Mouse (Mus musculus) forebrain, embryonic 15.5 days (tissue): Measurements from ENCODE around the gene Cacna2d1. TPM values are rescaled to one million over a fixed set of nuclear protein-coding genes. Genes with fewer than 3 reads are reported as not detected.

Source experiments
- ATAC-seq: fragments of 200-750 bp; cut with Nextera tagmentation; replicated peaks from 2 replicates; pipeline ENCODE4 v1.8.0; 2017; ENCODE audit warnings: mild to moderate bottlenecking, moderate TSS enrichment, moderate library complexity
- H3K27ac ChIP-seq: fragments of 300-500 bp; sonication (generic); replicated peaks from 2 replicates; pipeline ENCODE4 v1.5.1; 2015; ENCODE audit warnings: mild to moderate bottlenecking, inconsistent platforms
- H3K27me3 ChIP-seq: fragments of 300-500 bp; sonication (generic); 2 replicates; pipeline ENCODE4 v1.6.1; 2015; ENCODE audit warnings: inconsistent platforms
- H3K36me3 ChIP-seq: fragments of 300-500 bp; sonication (generic); 2 replicates; pipeline ENCODE4 v1.6.1; 2015; ENCODE audit warnings: mild to moderate bottlenecking, inconsistent platforms
- H3K4me1 ChIP-seq: fragments of 300-500 bp; sonication (generic); 2 replicates; pipeline ENCODE4 v1.6.1; 2015; ENCODE audit warnings: inconsistent platforms
- H3K4me2 ChIP-seq: fragments of 300-500 bp; sonication (generic); replicated peaks from 2 replicates; pipeline ENCODE4 v1.6.1; 2015; ENCODE audit warnings: mild to moderate bottlenecking, inconsistent platforms
- H3K4me3 ChIP-seq: fragments of 300-500 bp; sonication (generic); 2 replicates; pipeline ENCODE4 v1.5.1; 2015; ENCODE audit warnings: mild to moderate bottlenecking, inconsistent platforms
- H3K9ac ChIP-seq: fragments of 300-500 bp; sonication (generic); replicated peaks from 2 replicates; pipeline ENCODE4 v1.6.1; 2015; ENCODE audit warnings: mild to moderate bottlenecking, inconsistent platforms
- H3K9me3 ChIP-seq: fragments of 300-500 bp; sonication (generic); 2 replicates; pipeline ENCODE4 v1.6.1; 2016; ENCODE audit warnings: inconsistent platforms
- WGBS: fragments of 180-500 bp; shearing (Covaris S2); methylation state at CpG from one replicate; pipeline ENCODE4 v1.1.7; 2015; ENCODE audit warnings: mixed read lengths; 5-methylcytosine and 5-hydroxymethylcytosine counted together
- polyA plus RNA-seq: library from polyadenylated mRNA; unstranded; fragments of >200 nt; fragmentation: Nextera tagmentation; extraction: Ambion mirVana; gene quantifications from 2 replicates; pipeline ENCODE4 v1.2.1, GENCODE M21; 2015

Cacna2d1 gene
- polyA plus RNA-seq, 1 experiment from 2014 or later: 41.1 TPM

DNA sequence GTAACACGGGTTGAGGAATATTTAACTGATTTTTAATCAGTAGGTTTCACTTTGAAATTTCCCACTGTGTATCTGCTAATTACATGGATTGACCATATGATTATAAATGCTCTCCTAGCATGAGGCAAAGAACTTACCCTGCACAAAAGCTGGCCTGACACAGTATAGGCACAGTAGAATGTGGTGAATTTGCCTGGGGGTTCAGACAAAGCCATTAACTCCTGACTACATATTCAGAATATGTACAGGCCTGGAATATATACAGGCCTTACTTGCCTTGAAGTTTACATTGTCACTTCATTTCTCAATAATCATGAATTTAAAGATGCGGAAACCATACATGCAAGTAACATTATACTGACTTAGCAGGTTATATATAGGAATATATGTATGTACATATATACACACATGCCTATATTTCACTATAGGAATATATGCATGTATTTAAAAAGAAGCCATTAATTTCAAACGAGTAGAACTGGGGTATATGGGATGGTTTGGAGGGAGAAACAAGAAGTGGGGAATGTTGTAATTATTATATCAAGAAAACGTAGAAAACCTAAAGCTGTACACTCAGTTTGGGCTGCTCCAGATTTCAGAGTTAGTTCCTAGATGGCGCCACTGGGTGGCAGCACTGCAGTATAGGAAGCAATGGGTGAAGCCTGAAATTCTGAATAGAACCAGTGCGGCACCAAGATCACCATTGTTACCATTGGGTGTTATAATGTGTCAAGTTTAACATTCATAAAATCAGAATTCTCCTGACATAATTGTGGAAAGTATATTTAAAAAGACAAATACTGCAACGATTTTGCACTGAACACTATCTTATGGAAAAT lies 374.9 kb downstream of the Cacna2d1 start:
- Histone ChIP-seq H3K9ac (no peak overlapping the region), H3K4me1 (no peaks in the 10 kb centered on the region), H3K9me3 (no peaks in the 10 kb centered on the region), H3K4me2 (no peak overlapping the region), H3K36me3 (no peaks in the 10 kb centered on the region), H3K27me3 (no peaks in the 10 kb centered on the region), H3K4me3 (no peak overlapping the region), H3K27ac (no peak overlapping the region)
- ATAC-seq: peak; percentile 75
- 42% methylated on average over 7 of the region's 7 CpGs for WGBS

DNA sequence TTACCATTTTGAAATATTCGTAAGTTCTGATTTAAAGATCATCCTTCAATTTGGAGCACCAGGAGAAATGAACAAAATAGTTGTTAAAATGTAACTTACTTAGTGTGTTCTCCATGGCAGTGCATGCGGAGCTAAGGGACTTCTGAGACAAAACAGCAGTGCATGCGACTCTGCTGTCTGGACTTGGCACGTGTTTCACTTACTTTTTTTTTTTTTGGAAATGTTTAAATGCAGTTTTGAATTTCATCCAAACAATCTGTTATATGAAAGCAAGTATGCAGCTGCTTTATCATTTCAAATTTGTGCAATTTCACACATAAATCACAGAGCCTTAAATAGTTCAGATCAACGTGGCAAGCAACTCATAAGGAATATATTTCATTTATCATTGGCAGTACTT lies 379.8 kb downstream of the Cacna2d1 start:
- no peak overlapping the region for H3K9ac ChIP-seq
- 63% methylated on average over 5 of the region's 5 CpGs for WGBS
- no peak overlapping the region for H3K4me3 ChIP-seq
- ATAC-seq: peak; percentile 60; the same call in 1 of the 2 replicates
- H3K27me3 ChIP-seq: no peaks in the 10 kb centered on the region
- H3K4me2 ChIP-seq: no peak overlapping the region
- peaks cover 3% of the 10 kb centered on the region; the same call in 1 of the 2 replicates for H3K36me3 ChIP-seq
- H3K9me3 ChIP-seq: no peaks in the 10 kb centered on the region
- no peak overlapping the region for H3K27ac ChIP-seq
- H3K4me1 ChIP-seq: no peaks in the 10 kb centered on the region

DNA sequence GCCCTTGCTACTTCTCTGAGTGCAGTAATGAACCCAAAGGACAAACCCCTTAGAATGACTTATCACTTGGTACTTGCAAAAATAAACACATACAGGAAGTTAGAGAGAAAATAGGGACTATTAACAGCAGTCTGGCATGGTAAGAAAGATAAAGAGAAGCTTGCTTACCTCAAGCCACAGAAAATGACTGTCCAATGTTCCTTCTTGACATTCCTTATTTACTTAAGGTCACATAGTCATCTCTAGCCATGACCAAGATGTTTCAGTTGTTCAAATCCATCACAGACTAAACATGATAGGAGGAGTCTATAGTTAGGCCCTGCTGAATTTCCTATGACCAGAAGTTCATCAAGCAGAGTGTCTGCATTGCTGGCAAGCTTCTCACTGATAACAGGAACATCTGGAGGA lies 381.5 kb downstream of the Cacna2d1 start:
- no peak for ATAC-seq
- H3K36me3 ChIP-seq: peaks cover 9% of the 10 kb centered on the region; the same call in 1 of the 2 replicates
- H3K27ac ChIP-seq: no peak overlapping the region
- no peaks in the 10 kb centered on the region for H3K27me3 ChIP-seq
- no peak overlapping the region for H3K9ac ChIP-seq
- H3K4me2 ChIP-seq: no peak overlapping the region
- H3K4me3 ChIP-seq: no peak overlapping the region
- no peaks in the 10 kb centered on the region for H3K9me3 ChIP-seq
- no peaks in the 10 kb centered on the region for H3K4me1 ChIP-seq

DNA sequence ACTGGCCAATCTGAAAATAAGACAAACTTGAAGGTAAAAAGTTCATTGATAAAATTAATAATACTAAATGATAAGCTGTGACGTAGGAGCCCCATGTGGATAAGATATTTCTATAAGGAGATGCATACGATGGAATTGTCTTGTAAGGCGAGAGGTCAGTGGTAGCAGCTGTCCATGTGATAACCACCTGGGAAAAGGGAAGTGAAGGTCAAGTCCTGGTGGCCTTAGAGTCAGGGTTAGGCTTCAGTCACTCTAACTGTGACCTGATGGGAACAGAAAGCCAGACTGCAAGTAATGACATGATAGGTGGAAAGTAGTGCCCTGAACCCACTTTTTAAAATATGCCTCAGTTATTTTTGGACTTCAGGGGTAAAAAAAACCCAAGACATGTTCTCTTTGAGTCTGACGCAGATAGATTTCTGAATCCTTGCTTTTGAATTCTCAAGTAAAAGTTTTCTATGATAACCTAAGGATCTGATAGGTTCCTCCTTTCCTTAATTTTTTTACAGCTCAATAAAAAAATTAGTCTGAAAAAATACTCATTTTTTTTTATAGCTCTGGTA lies 383.3 kb downstream of the Cacna2d1 start:
- 92% methylated on average over 4 of the region's 4 CpGs for WGBS
- no peaks in the 10 kb centered on the region for H3K4me1 ChIP-seq
- no peak overlapping the region for H3K4me3 ChIP-seq
- H3K36me3 ChIP-seq: peaks cover 11% of the 10 kb centered on the region
- no peak overlapping the region for H3K27ac ChIP-seq
- H3K9ac ChIP-seq: no peak overlapping the region
- ATAC-seq: no peak
- H3K4me2 ChIP-seq: no peak overlapping the region
- H3K27me3 ChIP-seq: no peaks in the 10 kb centered on the region
- H3K9me3 ChIP-seq: no peaks in the 10 kb centered on the region

DNA sequence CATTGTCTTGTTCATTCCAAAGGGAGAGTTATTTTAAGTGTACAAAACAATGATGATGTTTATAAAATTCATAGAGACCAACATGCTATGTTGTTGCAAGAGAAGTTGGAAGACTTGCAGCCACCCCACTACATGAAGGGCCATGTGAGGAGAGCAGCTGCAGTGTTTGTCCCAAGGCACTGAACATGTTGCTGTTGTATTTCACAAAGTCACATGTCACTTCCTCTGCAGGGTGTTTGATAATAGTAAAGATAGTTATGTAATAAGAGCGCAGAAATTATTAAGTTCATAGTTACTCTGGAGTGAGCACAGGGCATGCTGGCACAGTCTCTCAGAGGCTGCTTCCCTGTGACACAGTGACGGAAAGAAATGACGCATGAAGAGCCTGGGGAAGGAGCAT lies 392.1 kb downstream of the Cacna2d1 start:
- H3K4me1 ChIP-seq: no peaks in the 10 kb centered on the region
- no peak overlapping the region for H3K27ac ChIP-seq
- H3K36me3 ChIP-seq: peaks cover 2% of the 10 kb centered on the region; the same call in 1 of the 2 replicates
- H3K27me3 ChIP-seq: no peaks in the 10 kb centered on the region
- H3K4me2 ChIP-seq: no peak overlapping the region
- ATAC-seq: no peak
- 86% methylated on average over 3 of the region's 3 CpGs for WGBS
- no peak overlapping the region for H3K4me3 ChIP-seq
- H3K9ac ChIP-seq: no peak overlapping the region
- H3K9me3 ChIP-seq: no peaks in the 10 kb centered on the region

DNA sequence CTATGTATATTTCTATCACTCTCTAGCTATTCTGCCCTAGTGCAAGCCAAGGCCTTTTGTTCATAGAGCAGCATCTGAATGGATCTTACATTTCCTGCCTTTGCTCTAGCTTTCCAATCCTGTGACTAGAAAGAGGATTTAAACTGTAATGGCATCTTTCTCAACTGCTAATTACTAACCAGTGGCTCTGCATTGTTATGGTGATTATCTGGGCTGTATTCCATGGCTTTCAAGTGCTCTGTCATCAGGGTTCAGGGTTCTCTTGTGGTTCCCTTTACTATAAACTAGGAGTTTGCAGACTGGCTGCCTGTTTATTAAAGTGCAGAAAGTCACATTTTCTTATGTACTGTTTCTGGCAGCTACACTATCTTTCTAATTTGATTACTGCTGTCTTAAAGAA lies 410.9 kb downstream of the Cacna2d1 start:
- H3K4me2 ChIP-seq: no peak overlapping the region
- no peaks in the 10 kb centered on the region for H3K27me3 ChIP-seq
- peak; percentile 81 for ATAC-seq

DNA sequence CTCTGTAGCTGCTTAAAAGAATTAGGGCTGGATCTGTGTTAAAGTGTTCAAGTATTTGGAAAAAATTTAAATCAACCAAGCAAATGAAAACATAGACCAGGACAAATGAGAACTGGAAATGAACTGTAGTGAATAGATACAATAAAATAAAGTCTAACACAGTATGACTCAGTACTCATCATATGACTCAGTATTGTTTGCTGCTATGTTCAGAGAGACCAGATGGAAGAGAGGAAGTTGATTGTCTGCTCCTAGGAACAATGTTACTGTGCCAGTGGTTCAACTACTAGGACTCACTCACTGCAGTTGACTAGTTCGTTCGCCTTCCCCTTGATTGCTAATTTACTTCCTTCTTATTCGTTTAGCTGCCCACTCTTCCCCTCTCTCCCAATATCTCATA lies 421.3 kb downstream of the Cacna2d1 start:
- 85% methylated on average over 3 of the region's 3 CpGs for WGBS

More for the DNA sequence above, 410.9 kb downstream of the Cacna2d1 start:
- H3K9ac ChIP-seq: no peak overlapping the region
- no peak overlapping the region for H3K27ac ChIP-seq
- H3K9me3 ChIP-seq: no peaks in the 10 kb centered on the region
- H3K4me1 ChIP-seq: 0 out of 2 replicates have a peak, but pooled peaks cover 2% of the 10 kb centered on the region
- H3K36me3 ChIP-seq: 0 out of 2 replicates have a peak, but pooled peaks cover 4% of the 10 kb centered on the region
- no peak overlapping the region for H3K4me3 ChIP-seq

DNA sequence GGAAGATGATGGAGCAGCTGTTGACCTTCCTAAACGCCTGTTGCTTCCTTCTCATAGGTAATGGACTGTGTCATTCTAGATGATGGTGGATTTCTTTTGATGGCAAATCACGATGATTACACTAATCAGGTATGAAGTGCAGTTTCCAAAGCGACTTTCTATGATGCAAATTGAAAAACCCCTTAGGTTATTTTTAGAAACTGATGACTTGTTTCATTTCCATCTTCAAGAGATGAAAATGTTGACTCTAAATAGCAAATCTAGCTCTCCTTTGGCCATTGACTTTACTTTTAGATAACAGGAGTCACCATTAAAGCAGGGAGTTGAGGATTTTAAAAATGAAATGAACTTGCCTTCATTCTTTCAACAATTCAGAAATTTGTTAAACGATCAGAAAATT lies 423.2 kb downstream of the Cacna2d1 start:
- H3K4me3 ChIP-seq: no peak overlapping the region
- no peak overlapping the region for H3K9ac ChIP-seq
- H3K9me3 ChIP-seq: no peaks in the 10 kb centered on the region
- no peak overlapping the region for H3K27ac ChIP-seq
- WGBS: 91% methylated on average over 4 of the region's 4 CpGs
- H3K36me3 ChIP-seq: peaks cover 10% of the 10 kb centered on the region
- H3K4me1 ChIP-seq: no peaks in the 10 kb centered on the region
- no peaks in the 10 kb centered on the region for H3K27me3 ChIP-seq
- ATAC-seq: no peak
- H3K4me2 ChIP-seq: no peak overlapping the region

More for the DNA sequence above, 421.3 kb downstream of the Cacna2d1 start:
- no peaks in the 10 kb centered on the region for H3K9me3 ChIP-seq
- peaks cover 10% of the 10 kb centered on the region for H3K36me3 ChIP-seq
- H3K9ac ChIP-seq: no peak overlapping the region
- no peaks in the 10 kb centered on the region for H3K27me3 ChIP-seq
- no peak overlapping the region for H3K4me3 ChIP-seq
- ATAC-seq: no peak
- H3K27ac ChIP-seq: no peak overlapping the region
- no peaks in the 10 kb centered on the region for H3K4me1 ChIP-seq
- no peak overlapping the region for H3K4me2 ChIP-seq

DNA sequence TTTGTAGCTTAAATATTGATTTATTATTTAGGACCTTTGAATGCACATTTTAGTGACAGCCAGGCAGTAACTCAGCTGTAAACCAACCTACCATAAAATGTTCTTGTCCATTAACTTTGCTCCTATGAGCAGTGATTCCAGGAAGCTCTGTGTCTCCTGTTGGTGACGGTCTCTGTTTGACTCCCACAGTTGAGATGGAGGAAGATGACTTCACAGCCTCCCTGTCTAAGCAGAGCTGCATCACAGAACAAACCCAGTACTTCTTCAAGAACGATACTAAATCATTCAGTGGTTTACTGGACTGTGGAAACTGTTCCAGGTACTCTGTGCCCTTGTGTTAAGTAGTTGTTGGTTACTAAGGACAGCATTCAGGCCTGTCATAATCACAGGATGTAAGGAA lies 427.6 kb downstream of the Cacna2d1 start:
- Histone ChIP-seq H3K9me3 (no peaks in the 10 kb centered on the region), H3K36me3 (peaks cover 3% of the 10 kb centered on the region; the same call in 1 of the 2 replicates), H3K27me3 (no peaks in the 10 kb centered on the region), H3K4me2 (no peak overlapping the region), H3K4me1 (no peaks in the 10 kb centered on the region), H3K9ac (no peak overlapping the region), H3K27ac (no peak overlapping the region), H3K4me3 (no peak overlapping the region)
- WGBS: 87% methylated on average over 2 of the region's 2 CpGs
- ATAC-seq: no peak

DNA sequence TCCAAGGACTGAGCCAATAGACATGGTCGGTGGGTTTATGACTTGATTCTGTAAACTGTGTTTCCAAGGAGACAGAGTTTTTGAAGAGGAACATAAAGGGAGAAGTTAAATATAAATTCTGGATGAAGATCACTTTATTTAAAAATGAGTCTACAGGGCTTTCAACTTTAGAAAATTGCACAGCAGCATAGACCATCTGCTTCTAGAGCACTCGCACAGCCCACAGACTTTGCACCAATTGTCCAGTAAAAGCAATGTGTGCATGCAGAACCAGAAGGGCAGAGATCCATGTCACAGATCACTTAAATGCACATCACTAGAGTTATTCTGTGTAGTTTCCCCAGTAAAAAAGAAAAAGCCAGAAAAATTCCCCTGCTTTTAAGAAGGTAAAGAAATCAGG lies 428.7 kb downstream of the Cacna2d1 start:
- Histone ChIP-seq H3K9me3 (no peaks in the 10 kb centered on the region), H3K27ac (no peak overlapping the region), H3K27me3 (no peaks in the 10 kb centered on the region), H3K36me3 (no peaks in the 10 kb centered on the region), H3K4me1 (no peaks in the 10 kb centered on the region), H3K4me2 (no peak overlapping the region), H3K4me3 (no peak overlapping the region), H3K9ac (no peak overlapping the region)
- WGBS: 94% methylated on average over 2 of the region's 2 CpGs
- ATAC-seq: no peak

DNA sequence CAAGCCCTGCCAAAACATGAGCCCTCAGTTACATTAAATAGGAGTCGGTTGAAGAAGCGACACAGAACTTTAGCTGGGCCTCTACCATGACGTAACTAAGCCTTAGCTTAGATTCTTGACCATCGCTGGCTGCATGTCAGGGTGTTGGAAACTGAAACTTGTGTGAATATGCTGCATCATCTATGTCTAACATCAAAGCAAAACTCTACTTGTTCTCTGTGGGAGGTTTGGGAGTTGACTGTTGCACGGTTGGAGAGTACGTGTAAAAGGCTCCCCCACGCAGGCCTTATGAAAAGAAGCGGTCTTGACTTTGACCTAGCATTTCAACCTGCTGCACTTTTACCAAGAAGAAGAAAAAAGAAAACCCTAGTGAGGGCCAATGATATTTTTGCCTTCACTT lies 436.2 kb downstream of the Cacna2d1 start:
- H3K36me3 ChIP-seq: no peaks in the 10 kb centered on the region
- no peaks in the 10 kb centered on the region for H3K27me3 ChIP-seq
- no peak overlapping the region for H3K9ac ChIP-seq
- no peak overlapping the region for H3K27ac ChIP-seq
- H3K4me2 ChIP-seq: no peak overlapping the region
- H3K9me3 ChIP-seq: no peaks in the 10 kb centered on the region
- 87% methylated on average over 8 of the region's 8 CpGs for WGBS
- H3K4me1 ChIP-seq: no peaks in the 10 kb centered on the region
- no peak overlapping the region for H3K4me3 ChIP-seq
- ATAC-seq: no peak

DNA sequence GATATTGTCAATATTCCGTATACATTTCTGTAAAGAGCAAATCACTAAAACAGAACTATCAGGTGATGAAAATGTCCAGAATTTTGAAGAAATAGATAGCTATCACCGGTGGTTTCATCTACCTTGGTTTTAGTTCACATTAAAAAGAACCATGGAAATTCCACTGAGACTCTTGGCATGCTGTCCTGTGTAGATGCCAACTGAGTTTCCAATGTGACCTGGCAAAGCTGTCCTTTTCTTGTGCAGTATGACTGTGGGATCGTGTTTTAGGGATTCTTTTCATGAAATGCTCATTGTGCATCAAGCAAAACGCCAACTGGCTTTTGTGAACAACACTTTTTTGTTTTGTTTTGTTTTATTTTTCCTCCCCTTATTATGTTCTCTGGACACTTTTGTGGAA lies 439.5 kb downstream of the Cacna2d1 start:
- H3K4me1 ChIP-seq: no peaks in the 10 kb centered on the region
- no peak overlapping the region for H3K4me3 ChIP-seq
- no peaks in the 10 kb centered on the region for H3K9me3 ChIP-seq
- ATAC-seq: no peak
- H3K36me3 ChIP-seq: no peaks in the 10 kb centered on the region
- no peaks in the 10 kb centered on the region for H3K27me3 ChIP-seq
- no peak overlapping the region for H3K9ac ChIP-seq
- H3K4me2 ChIP-seq: no peak overlapping the region
- 65% methylated on average over 4 of the region's 4 CpGs for WGBS
- H3K27ac ChIP-seq: no peak overlapping the region
